Mouse (Mus musculus) heart, embryonic 13.5 days (tissue): ENCODE results near the gene Mknk1. TPM values are rescaled to one million over a fixed set of nuclear protein-coding genes. Genes with fewer than 3 reads are reported as not detected.

Experiments used
- ATAC-seq: fragments of 200-750 bp; cut with Nextera tagmentation; 2 replicates; pipeline ENCODE4 v1.8.0; 2017; ENCODE audit warnings: moderate TSS enrichment; ENCODE audit not compliant: insufficient number of reproducible peaks, low FRiP score, low TSS enrichment; ENCODE audit errors: extremely low read depth
- H3K27ac ChIP-seq: fragments of 300-500 bp; sonication (generic); replicated peaks from 2 replicates; pipeline ENCODE4 v1.5.1; 2015; ENCODE audit warnings: moderate library complexity, mild to moderate bottlenecking, inconsistent platforms
- H3K27me3 ChIP-seq: fragments of 300-500 bp; sonication (generic); replicated peaks from 2 replicates; pipeline ENCODE4 v1.6.1; 2015; ENCODE audit warnings: mild to moderate bottlenecking, inconsistent platforms
- H3K36me3 ChIP-seq: fragments of 300-500 bp; sonication (generic); 2 replicates; pipeline ENCODE4 v1.6.1; 2015; ENCODE audit warnings: mild to moderate bottlenecking, inconsistent platforms
- H3K4me1 ChIP-seq: fragments of 300-500 bp; sonication (generic); 2 replicates; pipeline ENCODE4 v1.6.1; 2015; ENCODE audit warnings: inconsistent platforms
- H3K4me2 ChIP-seq: fragments of 300-500 bp; sonication (generic); 2 replicates; pipeline ENCODE4 v1.6.1; 2015; ENCODE audit warnings: inconsistent platforms, mild to moderate bottlenecking, moderate library complexity
- H3K4me3 ChIP-seq: fragments of 300-500 bp; sonication (generic); 2 replicates; pipeline ENCODE4 v1.5.1; 2015; ENCODE audit warnings: moderate library complexity, mild to moderate bottlenecking, inconsistent platforms
- H3K9ac ChIP-seq: fragments of 300-500 bp; sonication (generic); 2 replicates; pipeline ENCODE4 v1.6.1; 2015; ENCODE audit warnings: inconsistent platforms, mild to moderate bottlenecking, moderate library complexity
- H3K9me3 ChIP-seq: fragments of 300-500 bp; sonication (generic); 2 replicates; pipeline ENCODE4 v1.6.1; 2016; ENCODE audit warnings: inconsistent platforms
- WGBS: fragments of 180-500 bp; shearing (Covaris S2); methylation state at CpG from one replicate; pipeline ENCODE4 v1.1.7; 2015; ENCODE audit warnings: mixed read lengths; 5-methylcytosine and 5-hydroxymethylcytosine counted together
- polyA plus RNA-seq: library from polyadenylated mRNA; unstranded; fragments of >200 nt; fragmentation: Nextera tagmentation; extraction: Ambion mirVana; gene quantifications from 2 replicates; pipeline ENCODE4 v1.2.1, GENCODE M21; 2015

The Mknk1 gene
- polyA plus RNA-seq, 1 experiment from 2014 or later: 18.6 TPM

DNA sequence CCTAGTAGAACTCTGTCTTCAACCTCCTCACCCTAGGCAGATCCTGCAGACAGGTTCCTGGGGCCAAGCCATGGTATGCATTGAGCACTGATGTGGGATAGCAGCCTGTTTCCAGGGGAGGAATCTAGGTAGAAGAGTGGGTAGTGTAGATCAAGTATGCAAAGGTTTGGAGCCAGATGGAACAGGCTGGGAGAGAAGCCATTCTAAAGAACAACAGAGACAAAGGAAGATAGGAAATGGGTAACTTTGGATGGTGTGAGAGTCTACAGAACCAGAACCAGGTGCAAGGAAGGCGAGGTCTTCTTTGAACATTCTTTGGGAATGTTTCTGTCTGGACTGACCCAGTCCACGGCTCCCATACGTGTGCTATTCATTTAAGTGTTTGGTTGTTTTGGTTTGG, 11.9 kb upstream of the Mknk1 start:
- Histone ChIP-seq H3K36me3 (peaks cover 12% of the 10 kb centered on the region), H3K27ac (no peak overlapping the region), H3K4me2 (peak overlapping the region; percentile 85), H3K27me3 (no peaks in the 10 kb centered on the region), H3K9me3 (no peaks in the 10 kb centered on the region), H3K4me1 (peaks cover 61% of the 10 kb centered on the region), H3K9ac (no peak overlapping the region; the same call in 1 of the 2 replicates), H3K4me3 (peak overlapping the region; percentile 93; the same call in 1 of the 2 replicates)
- WGBS: 63% methylated on average over 3 of the region's 3 CpGs
- no peak for ATAC-seq

DNA sequence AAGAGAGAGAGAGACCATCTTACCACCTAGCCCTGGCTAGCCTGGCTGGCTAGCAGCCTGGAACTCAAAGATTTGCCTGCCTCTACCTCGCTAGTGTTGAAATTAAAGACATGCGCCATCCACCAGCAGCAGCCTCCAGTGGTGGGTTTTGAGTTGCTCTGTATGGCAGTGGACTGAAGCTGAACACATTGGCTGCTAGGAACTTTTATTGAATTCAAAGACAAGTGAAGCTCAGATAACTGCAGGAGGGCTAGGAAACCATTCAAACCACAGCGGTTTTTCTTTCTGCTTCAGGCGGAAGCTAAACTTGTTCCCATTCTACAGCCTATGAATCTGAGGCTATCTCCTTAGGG, 11.5 kb upstream of the Mknk1 start:
- Histone ChIP-seq H3K4me3 (peak overlapping the region; percentile 93), H3K27me3 (no peaks in the 10 kb centered on the region), H3K27ac (peak overlapping the region; percentile 91), H3K36me3 (peaks cover 17% of the 10 kb centered on the region), H3K4me2 (peak overlapping the region; percentile 85), H3K9me3 (no peaks in the 10 kb centered on the region), H3K4me1 (peaks cover 57% of the 10 kb centered on the region), H3K9ac (peak overlapping the region; percentile 92)
- no peak for ATAC-seq
- 2% methylated on average over 4 of the region's 4 CpGs for WGBS

- H3K4me1 ChIP-seq: peaks cover 52% of the 10 kb centered on the region
- under 1% methylated on average over 57 of the region's 57 CpGs for WGBS
- no peaks in the 10 kb centered on the region for H3K27me3 ChIP-seq
- H3K9ac ChIP-seq: peak within 1 kb of the TSS; percentile 92
- peak within 1 kb of the TSS; percentile 91 for H3K27ac ChIP-seq
- ATAC-seq: peak; percentile 82
- H3K4me2 ChIP-seq: peak within 1 kb of the TSS; percentile 85
- peaks cover 22% of the 10 kb centered on the region for H3K36me3 ChIP-seq
- H3K4me3 ChIP-seq: peak within 1 kb of the TSS; percentile 93
- H3K9me3 ChIP-seq: no peaks in the 10 kb centered on the region
Measured at GRCm38 (mm10) chr4:115827888-115828571, 11.0 kb upstream of the Mknk1 start, which contains the start of gene Mob3c. Gene Mob3c, plus strand, starts transcription at chr4:115828092.

DNA sequence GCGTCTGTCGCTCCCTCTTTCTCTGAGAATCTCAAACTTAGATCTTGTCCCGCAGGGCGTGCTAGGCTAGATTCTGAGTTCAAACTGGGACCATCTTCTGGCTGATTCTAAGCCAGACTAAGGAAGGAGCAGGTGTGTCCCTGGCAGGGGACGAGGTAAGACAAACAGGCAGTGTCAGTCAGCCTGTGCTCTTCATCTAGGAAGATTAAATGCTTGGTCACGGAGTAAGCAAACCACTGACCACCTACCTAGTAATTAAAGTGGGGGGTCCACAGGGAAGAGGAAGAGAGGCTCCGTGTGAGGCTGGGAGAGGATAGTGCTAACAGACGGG, 10.5 kb upstream of the Mknk1 start:
- peaks cover 27% of the 10 kb centered on the region for H3K36me3 ChIP-seq
- no peak for ATAC-seq
- peak overlapping the region; percentile 93 for H3K4me3 ChIP-seq
- H3K4me1 ChIP-seq: peaks cover 47% of the 10 kb centered on the region
- H3K9me3 ChIP-seq: no peaks in the 10 kb centered on the region
- peak overlapping the region; percentile 85 for H3K4me2 ChIP-seq
- H3K27ac ChIP-seq: peak overlapping the region; percentile 91; the same call in 1 of the 2 replicates
- H3K9ac ChIP-seq: peak overlapping the region; percentile 92
- no peaks in the 10 kb centered on the region for H3K27me3 ChIP-seq
- 5% methylated on average over 8 of the region's 8 CpGs for WGBS

- ATAC-seq: no peak
- H3K9me3 ChIP-seq: no peaks in the 10 kb centered on the region
- H3K4me1 ChIP-seq: peaks cover 29% of the 10 kb centered on the region
- H3K4me2 ChIP-seq: peak overlapping the region; percentile 85
- no peak overlapping the region for H3K9ac ChIP-seq
- peaks cover 46% of the 10 kb centered on the region for H3K36me3 ChIP-seq
- H3K27me3 ChIP-seq: no peaks in the 10 kb centered on the region
- no peak overlapping the region; the same call in 1 of the 2 replicates for H3K27ac ChIP-seq
- WGBS: 61% methylated on average over 5 of the region's 5 CpGs
- no peak overlapping the region for H3K4me3 ChIP-seq
Measured at GRCm38 (mm10) chr4:115830491-115830890, 8.5 kb upstream of the Mknk1 start.

DNA sequence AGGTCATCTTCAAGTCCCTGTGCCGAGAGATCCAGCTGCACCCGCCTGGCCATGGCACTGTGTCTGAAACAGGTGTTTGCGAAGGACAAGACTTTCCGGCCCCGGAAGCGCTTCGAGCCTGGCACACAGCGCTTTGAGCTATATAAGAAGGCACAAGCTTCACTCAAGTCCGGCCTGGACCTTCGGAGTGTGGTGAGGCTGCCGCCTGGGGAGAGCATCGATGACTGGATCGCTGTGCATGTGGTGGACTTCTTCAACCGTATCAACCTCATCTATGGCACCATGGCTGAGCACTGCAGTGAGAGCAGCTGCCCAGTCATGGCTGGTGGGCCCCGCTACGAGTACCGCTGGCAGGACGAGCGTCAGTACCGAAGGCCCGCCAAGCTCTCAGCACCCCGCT, 7.8 kb upstream of the Mknk1 start:
- no peak overlapping the region for H3K9ac ChIP-seq
- WGBS: 92% methylated on average over 22 of the region's 22 CpGs

DNA sequence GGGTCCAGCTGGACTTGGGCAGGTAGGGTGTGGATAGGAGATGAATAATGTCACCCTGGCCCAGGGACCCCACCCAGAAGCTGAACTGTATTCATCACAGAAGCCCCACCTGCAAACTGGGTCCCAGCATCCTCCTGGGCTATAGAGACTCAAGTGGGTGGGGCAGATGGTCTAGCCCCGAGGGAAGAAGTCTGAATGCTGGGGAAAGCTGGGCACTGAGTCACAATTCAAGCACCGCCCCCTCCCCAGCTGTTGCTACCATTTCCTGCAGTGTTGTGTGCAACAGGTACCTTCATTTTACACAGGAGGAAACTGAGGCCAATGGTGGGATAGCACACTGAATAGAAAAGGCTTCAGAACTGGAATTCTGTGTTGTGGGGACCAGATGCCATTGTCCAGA, 7.0 kb upstream of the Mknk1 start:
- Histone ChIP-seq H3K9me3 (no peaks in the 10 kb centered on the region), H3K4me1 (peaks cover 27% of the 10 kb centered on the region), H3K27ac (no peak overlapping the region), H3K9ac (no peak overlapping the region), H3K36me3 (peaks cover 50% of the 10 kb centered on the region), H3K4me3 (no peak overlapping the region), H3K4me2 (no peak overlapping the region), H3K27me3 (no peaks in the 10 kb centered on the region)
- 44% methylated on average over 2 of the region's 2 CpGs for WGBS
- ATAC-seq: no peak

More for the DNA sequence above, 7.8 kb upstream of the Mknk1 start:
- Histone ChIP-seq H3K36me3 (peaks cover 50% of the 10 kb centered on the region), H3K9me3 (no peaks in the 10 kb centered on the region), H3K4me2 (no peak overlapping the region), H3K27me3 (no peaks in the 10 kb centered on the region), H3K27ac (no peak overlapping the region), H3K4me1 (peaks cover 29% of the 10 kb centered on the region), H3K4me3 (no peak overlapping the region)
- no peak for ATAC-seq

DNA sequence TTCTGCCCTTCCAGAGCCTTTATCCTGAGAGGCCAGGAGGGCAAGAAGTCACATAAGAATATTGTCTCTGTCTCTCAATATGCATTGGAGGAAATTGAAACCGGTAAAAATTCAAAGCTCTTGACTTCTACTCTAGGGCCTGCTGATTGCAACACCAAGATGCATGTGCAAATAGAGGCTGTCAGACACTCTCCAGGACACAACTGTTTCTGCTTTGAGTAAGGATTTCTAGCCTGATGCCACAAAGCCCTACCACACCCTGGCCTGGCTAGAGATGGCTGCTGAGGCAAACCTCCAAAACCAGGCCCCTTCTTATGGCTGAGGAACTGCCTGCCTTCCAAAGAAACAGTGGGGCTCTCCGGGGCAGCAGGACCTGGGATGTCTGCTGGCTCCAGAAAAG, 3.4 kb upstream of the Mknk1 start:
- Histone ChIP-seq H3K27me3 (no peaks in the 10 kb centered on the region), H3K9ac (no peak overlapping the region), H3K27ac (no peak overlapping the region), H3K4me2 (no peak overlapping the region), H3K4me1 (peaks cover 12% of the 10 kb centered on the region), H3K4me3 (no peak overlapping the region), H3K9me3 (no peaks in the 10 kb centered on the region), H3K36me3 (peaks cover 50% of the 10 kb centered on the region)
- 75% methylated on average over 2 of the region's 2 CpGs for WGBS
- ATAC-seq: no peak

DNA sequence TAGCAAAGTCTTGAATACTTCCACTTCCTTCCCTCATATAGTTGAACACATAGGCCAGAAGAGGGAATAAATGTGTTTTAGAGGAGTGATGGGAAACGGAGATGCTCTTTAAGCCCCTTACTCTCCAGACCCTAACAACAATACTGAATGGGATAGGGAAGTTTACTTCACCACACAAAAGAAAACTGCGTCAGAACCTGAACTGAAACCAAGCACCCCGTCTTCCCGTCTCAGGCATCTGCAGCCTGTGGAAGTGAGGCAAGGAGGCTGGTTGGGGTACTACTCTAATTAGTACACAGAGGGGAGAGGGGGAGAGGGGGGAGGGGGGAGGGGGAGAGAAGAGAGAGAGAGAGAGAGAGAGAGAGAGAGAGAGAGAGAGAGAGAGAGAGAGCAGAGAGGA, 802 bp upstream of the Mknk1 start:
- Histone ChIP-seq H3K36me3 (peaks cover 28% of the 10 kb centered on the region), H3K4me3 (peak overlapping the region; percentile 70; the same call in 1 of the 2 replicates), H3K9ac (peak overlapping the region; percentile 86; the same call in 1 of the 2 replicates), H3K27ac (no peak overlapping the region), H3K4me1 (peaks cover 14% of the 10 kb centered on the region), H3K9me3 (no peaks in the 10 kb centered on the region), H3K4me2 (peak overlapping the region; percentile 79), H3K27me3 (no peaks in the 10 kb centered on the region)
- no peak for ATAC-seq
- 73% methylated on average over 4 of the region's 4 CpGs for WGBS

GRCm38 (mm10) chr4:115839956-115840355, 958 bp downstream of the Mknk1 start:
- Histone ChIP-seq H3K36me3 (peaks cover 17% of the 10 kb centered on the region), H3K4me1 (peaks cover 14% of the 10 kb centered on the region), H3K27me3 (no peaks in the 10 kb centered on the region), H3K4me2 (peak overlapping the region; percentile 79), H3K4me3 (peak overlapping the region; percentile 70), H3K9me3 (no peaks in the 10 kb centered on the region), H3K27ac (no peak overlapping the region), H3K9ac (peak overlapping the region; percentile 86; the same call in 1 of the 2 replicates)
- 47% methylated on average over 4 of the region's 4 CpGs for WGBS
- ATAC-seq: no peak

DNA sequence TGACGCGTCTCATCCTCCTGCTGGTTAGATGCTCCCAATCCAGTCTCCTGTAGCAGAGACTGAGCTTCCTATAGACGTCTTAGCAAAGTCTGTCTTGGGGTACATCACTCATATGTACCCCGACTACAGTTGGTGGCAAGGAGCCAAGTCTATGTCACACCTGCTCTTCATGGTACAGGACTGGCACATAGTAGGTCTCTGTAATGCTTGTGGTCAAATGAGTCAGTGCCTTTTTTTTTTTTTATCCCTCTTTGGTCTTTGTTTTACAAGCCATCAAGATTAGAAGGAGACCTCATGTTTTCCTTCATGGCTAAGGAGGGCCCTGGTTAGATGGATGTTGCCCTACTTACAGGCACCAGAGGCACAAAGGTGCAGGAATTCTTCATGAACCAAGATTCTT, 1.8 kb downstream of the Mknk1 start:
- Histone ChIP-seq H3K4me2 (no peak overlapping the region; the same call in 1 of the 2 replicates), H3K4me1 (peaks cover 14% of the 10 kb centered on the region), H3K9me3 (no peaks in the 10 kb centered on the region), H3K9ac (no peak overlapping the region), H3K27ac (no peak overlapping the region), H3K36me3 (peaks cover 8% of the 10 kb centered on the region), H3K27me3 (no peaks in the 10 kb centered on the region), H3K4me3 (no peak overlapping the region)
- no peak for ATAC-seq
- WGBS: 86% methylated on average over 4 of the region's 4 CpGs

DNA sequence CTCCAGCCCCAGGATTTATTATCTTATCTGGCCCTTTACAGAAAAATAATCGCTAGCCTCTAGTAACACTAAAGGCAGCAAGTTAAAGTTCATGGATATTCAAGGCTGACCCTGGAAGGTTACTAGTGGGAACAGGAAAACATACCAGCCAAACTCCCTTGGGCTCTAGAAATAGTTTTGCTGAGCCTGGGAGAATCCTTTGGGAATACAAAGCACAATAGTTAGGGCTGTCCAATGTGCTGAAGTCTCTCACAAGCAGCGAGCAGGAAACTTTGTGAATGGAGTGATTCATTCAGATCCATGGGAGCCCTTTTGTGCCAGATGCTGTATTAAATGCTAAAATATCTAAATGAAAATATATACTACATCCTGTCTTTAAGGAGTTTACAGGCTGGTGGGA, 7.7 kb downstream of the Mknk1 start:
- H3K4me3 ChIP-seq: no peak overlapping the region
- 42% methylated on average over 2 of the region's 2 CpGs for WGBS
- H3K4me2 ChIP-seq: no peak overlapping the region
- peaks cover 35% of the 10 kb centered on the region for H3K36me3 ChIP-seq
- H3K9ac ChIP-seq: no peak overlapping the region
- H3K27ac ChIP-seq: no peak overlapping the region
- no peak for ATAC-seq
- no peaks in the 10 kb centered on the region for H3K9me3 ChIP-seq
- peaks cover 52% of the 10 kb centered on the region for H3K4me1 ChIP-seq
- H3K27me3 ChIP-seq: no peaks in the 10 kb centered on the region
